Mouse (Mus musculus): Measurements from ENCODE around the gene Egfl8. TPM values are rescaled to one million over a fixed set of nuclear protein-coding genes. Genes with fewer than 3 reads are reported as not detected.

Egfl8 gene
- total and polyA plus RNA-seq, 2 experiments: 0.37 to 1.2 TPM

GRCm38 (mm10) chr17:34587814-34588213 is 28.0 kb downstream of the Egfl8 start:
- H3K9ac ChIP-seq (ENCODE audit: low read depth, low read length): peak overlapping the region; percentile 94
- no peaks in the 10 kb centered on the region for H3K79me2 ChIP-seq (ENCODE audit: control insufficient read depth, insufficient read depth, low read length)
- no peaks in the 10 kb centered on the region for H3K27me3 ChIP-seq (ENCODE audit: control insufficient read depth, insufficient read depth, low read length)
- H3K4me1 ChIP-seq (ENCODE audit: control insufficient read depth, insufficient read depth, low read length): peaks cover 10% of the 10 kb centered on the region
- peak overlapping the region; percentile 85 for H3K27ac ChIP-seq (replicated peaks; ENCODE audit: insufficient read depth, low read depth, low read length)
- WGBS: under 1% methylated on average over 19 of the region's 19 CpGs
- H3K4me3 ChIP-seq (ENCODE audit: insufficient read depth, low read depth, low read length): peak overlapping the region; percentile 83
- H3K36me3 ChIP-seq (ENCODE audit: control insufficient read depth, insufficient read depth, low read length): no peaks in the 10 kb centered on the region
- DNase-seq (ENCODE audit: extremely low read depth, low read depth, low spot score): no peak
- no peak for TF ChIP-seq POLR2A (IDR thresholded peaks at IDR 0.05; ENCODE audit: extremely low read depth, insufficient read depth, low read length)

DNA sequence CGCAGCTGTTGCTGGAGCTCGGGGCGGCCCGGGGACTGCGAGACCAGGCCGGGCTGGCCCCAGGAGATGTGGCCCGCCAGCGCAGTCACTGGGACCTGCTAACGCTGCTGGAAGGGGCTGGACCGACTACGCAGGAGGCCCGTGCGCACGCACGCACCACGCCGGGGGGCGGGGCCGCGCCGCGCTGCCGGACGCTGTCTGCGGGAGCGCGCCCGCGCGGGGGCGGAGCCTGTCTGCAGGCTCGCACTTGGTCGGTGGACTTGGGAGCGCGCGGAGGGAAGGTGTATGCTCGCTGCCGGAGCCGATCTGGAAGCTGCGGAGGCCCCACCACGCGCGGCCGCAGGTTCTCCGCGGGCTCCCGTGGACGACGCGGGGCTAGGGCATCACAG is 28.4 kb downstream of the Egfl8 start:
- no peaks in the 10 kb centered on the region for H3K27me3 ChIP-seq (ENCODE audit: control insufficient read depth, insufficient read depth, low read length)
- under 1% methylated on average over 48 of the region's 50 CpGs for WGBS
- DNase-seq (ENCODE audit: extremely low read depth, low read depth, low spot score): peak; percentile 69

GRCm38 (mm10) chr17:34586796-34587422 is 28.9 kb downstream of the Egfl8 start:
- peaks cover 10% of the 10 kb centered on the region for H3K4me1 ChIP-seq (ENCODE audit: control insufficient read depth, insufficient read depth, low read length)
- no peaks in the 10 kb centered on the region for H3K36me3 ChIP-seq (ENCODE audit: control insufficient read depth, insufficient read depth, low read length)
- under 1% methylated on average over 38 of the region's 38 CpGs for WGBS
- TF ChIP-seq CTCF (IDR thresholded peaks at IDR 0.05; ENCODE audit: low read depth, low read length): no peak
- no peak for TF ChIP-seq POLR2A (IDR thresholded peaks at IDR 0.05; ENCODE audit: extremely low read depth, insufficient read depth, low read length)
- DNase-seq (ENCODE audit: extremely low read depth, low read depth, low spot score): peak; percentile 57
- H3K9ac ChIP-seq (ENCODE audit: low read depth, low read length): peak overlapping the region; percentile 96
- H3K4me3 ChIP-seq (ENCODE audit: insufficient read depth, low read depth, low read length): peak overlapping the region; percentile 83
- H3K27me3 ChIP-seq (ENCODE audit: control insufficient read depth, insufficient read depth, low read length): no peaks in the 10 kb centered on the region
- H3K27ac ChIP-seq (replicated peaks; ENCODE audit: insufficient read depth, low read depth, low read length): peak overlapping the region; percentile 94
- H3K79me2 ChIP-seq (ENCODE audit: control insufficient read depth, insufficient read depth, low read length): no peaks in the 10 kb centered on the region

More for the DNA sequence above, 28.4 kb downstream of the Egfl8 start:
- Histone ChIP-seq H3K36me3 (ENCODE audit: control insufficient read depth, insufficient read depth, low read length) (no peaks in the 10 kb centered on the region), H3K79me2 (ENCODE audit: control insufficient read depth, insufficient read depth, low read length) (no peaks in the 10 kb centered on the region), H3K9ac (ENCODE audit: low read depth, low read length) (peak overlapping the region; percentile 96), H3K27ac (replicated peaks; ENCODE audit: insufficient read depth, low read depth, low read length) (peak overlapping the region; percentile 94), H3K4me3 (ENCODE audit: insufficient read depth, low read depth, low read length) (peak overlapping the region; percentile 83), H3K4me1 (ENCODE audit: control insufficient read depth, insufficient read depth, low read length) (peaks cover 10% of the 10 kb centered on the region)
- TF ChIP-seq CTCF (IDR thresholded peaks at IDR 0.05; ENCODE audit: low read depth, low read length) (no peak), POLR2A (IDR thresholded peaks at IDR 0.05; ENCODE audit: extremely low read depth, insufficient read depth, low read length) (peak; percentile 96)

GRCm38 (mm10) chr17:34585877-34586771 is 29.6 kb downstream of the Egfl8 start:
- Histone ChIP-seq H3K4me3 (ENCODE audit: insufficient read depth, low read depth, low read length) (peak overlapping the region; percentile 83; the same call in 1 of the 2 replicates), H3K27ac (replicated peaks; ENCODE audit: insufficient read depth, low read depth, low read length) (no peak overlapping the region), H3K36me3 (ENCODE audit: control insufficient read depth, insufficient read depth, low read length) (no peaks in the 10 kb centered on the region), H3K27me3 (ENCODE audit: control insufficient read depth, insufficient read depth, low read length) (no peaks in the 10 kb centered on the region), H3K9ac (ENCODE audit: low read depth, low read length) (no peak overlapping the region), H3K79me2 (ENCODE audit: control insufficient read depth, insufficient read depth, low read length) (no peaks in the 10 kb centered on the region), H3K4me1 (ENCODE audit: control insufficient read depth, insufficient read depth, low read length) (peaks cover 10% of the 10 kb centered on the region)
- 46% methylated on average over 32 of the region's 32 CpGs for WGBS
- no peak for TF ChIP-seq CTCF (IDR thresholded peaks at IDR 0.05; ENCODE audit: low read depth, low read length)
- no peak for TF ChIP-seq POLR2A (IDR thresholded peaks at IDR 0.05; ENCODE audit: extremely low read depth, insufficient read depth, low read length)
- DNase-seq (ENCODE audit: extremely low read depth, low read depth, low spot score): no peak

DNA sequence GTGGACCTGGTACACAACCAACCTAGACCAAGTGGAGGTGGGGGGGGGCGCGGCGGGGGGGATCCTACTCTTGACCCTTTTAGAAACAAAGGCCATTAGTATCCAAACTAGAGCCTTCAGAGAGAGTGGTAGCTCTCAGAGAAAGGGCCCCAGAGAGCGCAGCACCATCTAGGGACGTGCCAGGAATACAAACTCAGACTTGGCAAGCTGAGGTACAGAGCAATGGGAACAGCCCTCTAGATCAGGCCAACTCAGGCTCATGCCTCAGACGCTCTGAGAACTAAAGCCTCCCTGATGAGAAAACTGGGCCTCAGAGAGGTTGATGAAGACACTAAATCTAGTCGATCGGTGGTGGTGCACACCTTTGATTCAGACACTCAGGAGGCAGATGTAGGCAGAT is 30.6 kb downstream of the Egfl8 start:
- DNase-seq (ENCODE audit: extremely low read depth, low read depth, low spot score): no peak
- Histone ChIP-seq H3K36me3 (ENCODE audit: control insufficient read depth, insufficient read depth, low read length) (no peaks in the 10 kb centered on the region), H3K79me2 (ENCODE audit: control insufficient read depth, insufficient read depth, low read length) (no peaks in the 10 kb centered on the region), H3K9ac (ENCODE audit: low read depth, low read length) (no peak overlapping the region), H3K27ac (replicated peaks; ENCODE audit: insufficient read depth, low read depth, low read length) (no peak overlapping the region), H3K4me3 (ENCODE audit: insufficient read depth, low read depth, low read length) (no peak overlapping the region), H3K4me1 (ENCODE audit: control insufficient read depth, insufficient read depth, low read length) (peaks cover 8% of the 10 kb centered on the region), H3K27me3 (ENCODE audit: control insufficient read depth, insufficient read depth, low read length) (no peaks in the 10 kb centered on the region)
- 71% methylated on average over 8 of the region's 8 CpGs for WGBS
- TF ChIP-seq POLR2A (IDR thresholded peaks at IDR 0.05; ENCODE audit: extremely low read depth, insufficient read depth, low read length) (no peak), CTCF (IDR thresholded peaks at IDR 0.05; ENCODE audit: low read depth, low read length) (no peak)

All from liver, adult 2 months (tissue).